Mouse (Mus musculus): ENCODE measurements at regions not wholly inside any gene's neighbourhood (a gene's known extent, or its start where the extent isn't known, plus 50 kb on each side); places are given as distances from the start of the nearest gene placed in this dataset.

DNA sequence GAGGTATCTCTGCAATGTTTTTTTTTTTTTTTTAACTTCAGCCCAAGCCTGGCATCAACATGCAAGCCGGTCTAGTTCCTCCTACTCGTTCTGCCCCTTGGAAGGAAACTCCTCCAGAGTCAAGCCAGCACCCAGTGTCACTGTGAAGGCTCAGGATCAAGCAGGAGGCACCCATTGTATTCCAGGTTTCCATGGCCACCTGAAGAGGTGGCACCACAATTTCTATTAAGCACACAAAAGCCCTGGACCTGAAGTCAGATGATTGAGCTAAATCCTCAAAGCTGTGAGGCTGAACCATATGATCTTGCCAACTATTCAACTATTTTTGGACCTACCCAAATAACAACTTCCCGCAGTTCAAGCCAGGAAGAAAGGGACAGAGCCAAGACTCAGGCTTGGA is 204.2 kb upstream of the Fam19a5 start:
- WGBS: 60% methylated on average over 3 of the region's 3 CpGs
- no peak for DNase-seq (ENCODE audit: extremely low spot score, low spot score)
- 0 out of 2 replicates have a peak, but pooled peaks cover 5% of the 10 kb centered on the region for H3K4me1 ChIP-seq
- H3K27me3 ChIP-seq (ENCODE audit: poor library complexity, severe bottlenecking): no peaks in the 10 kb centered on the region
- no peak overlapping the region for H3K4me3 ChIP-seq
- no peaks in the 10 kb centered on the region for H3K36me3 ChIP-seq (replicated peaks)
- H3K27ac ChIP-seq: no peak overlapping the region
- H3K9me3 ChIP-seq: no peaks in the 10 kb centered on the region

DNA sequence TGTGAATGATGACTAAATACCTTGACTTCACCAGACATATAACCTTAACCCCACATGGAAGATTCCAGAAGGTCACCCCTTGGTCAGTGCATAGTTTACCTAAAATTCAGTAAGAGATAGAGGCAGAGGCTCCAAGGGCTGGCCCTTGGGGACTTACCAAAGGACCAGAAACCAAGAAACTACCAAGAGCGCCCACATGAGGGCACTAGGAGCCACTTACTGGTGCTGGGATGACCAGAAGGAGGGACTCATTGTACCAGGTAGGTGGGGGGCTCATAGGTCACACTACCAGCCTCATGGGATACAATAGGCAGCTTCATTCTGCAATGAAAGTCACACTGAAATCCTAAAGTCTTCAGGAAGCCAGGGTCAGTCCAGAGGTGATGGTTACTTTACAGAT is 201.4 kb upstream of the Fam19a5 start:
- Histone ChIP-seq H3K27me3 (ENCODE audit: poor library complexity, severe bottlenecking) (no peaks in the 10 kb centered on the region), H3K36me3 (replicated peaks) (no peaks in the 10 kb centered on the region), H3K4me1 (0 out of 2 replicates have a peak, but pooled peaks cover 5% of the 10 kb centered on the region), H3K27ac (no peak overlapping the region), H3K4me3 (no peak overlapping the region), H3K9me3 (no peaks in the 10 kb centered on the region)
- WGBS: 88% methylated on average over 1 of the region's 1 CpGs
- no peak for DNase-seq (ENCODE audit: extremely low spot score, low spot score)

- no peaks in the 10 kb centered on the region for H3K36me3 ChIP-seq (replicated peaks)
- no peak for DNase-seq (ENCODE audit: extremely low spot score, low spot score)
- H3K4me3 ChIP-seq: no peak overlapping the region
- no peak overlapping the region for H3K27ac ChIP-seq
- H3K4me1 ChIP-seq: peaks cover 9% of the 10 kb centered on the region
- WGBS: 68% methylated on average over 3 of the region's 3 CpGs
- H3K9me3 ChIP-seq: no peaks in the 10 kb centered on the region
- no peaks in the 10 kb centered on the region for H3K27me3 ChIP-seq (ENCODE audit: poor library complexity, severe bottlenecking)
Measured at GRCm38 (mm10) chr15:87345826-87346225, 198.3 kb upstream of the Fam19a5 start.

DNA sequence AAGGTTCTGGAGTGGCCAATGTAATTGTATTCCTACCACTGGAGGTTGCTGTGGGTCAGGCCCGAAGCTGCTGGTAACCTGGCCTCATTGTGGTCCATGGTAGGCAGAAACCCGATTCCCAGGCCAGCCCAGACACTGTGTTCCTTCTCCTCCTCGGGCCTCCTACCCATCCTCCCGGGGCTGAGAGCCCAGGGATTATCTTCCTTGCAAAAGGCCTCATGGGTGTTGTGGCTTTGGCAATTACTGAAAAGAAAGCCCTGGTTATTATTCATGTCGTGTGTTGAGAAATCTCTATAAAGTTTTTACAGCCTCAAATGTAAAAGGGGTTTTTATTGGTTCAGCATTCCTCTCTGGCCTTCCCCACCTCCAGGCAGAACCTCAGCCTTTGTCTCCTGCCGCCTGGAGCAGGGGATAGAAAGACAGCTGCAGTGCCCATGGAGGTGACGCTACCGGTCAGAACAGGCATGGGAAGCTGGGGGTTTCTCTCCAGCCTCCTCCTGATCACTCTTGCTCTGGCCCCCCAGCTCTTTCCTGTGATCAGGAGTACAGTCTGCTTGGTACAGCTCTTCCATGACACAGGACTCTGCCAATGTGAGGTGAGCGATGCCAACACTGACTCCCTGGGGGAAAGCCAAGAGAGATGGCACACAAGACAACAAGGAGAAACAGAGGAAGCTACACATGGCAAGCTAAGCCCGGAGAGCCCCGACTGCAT is 194.4 kb upstream of the Fam19a5 start:
- peak overlapping the region; percentile 25; the same call in 1 of the 2 replicates for H3K27ac ChIP-seq
- H3K36me3 ChIP-seq (replicated peaks): no peaks in the 10 kb centered on the region
- DNase-seq (ENCODE audit: extremely low spot score, low spot score): no peak
- WGBS: 63% methylated on average over 11 of the region's 11 CpGs
- H3K9me3 ChIP-seq: no peaks in the 10 kb centered on the region
- no peaks in the 10 kb centered on the region for H3K27me3 ChIP-seq (ENCODE audit: poor library complexity, severe bottlenecking)
- peaks cover 9% of the 10 kb centered on the region for H3K4me1 ChIP-seq
- no peak overlapping the region for H3K4me3 ChIP-seq

DNA sequence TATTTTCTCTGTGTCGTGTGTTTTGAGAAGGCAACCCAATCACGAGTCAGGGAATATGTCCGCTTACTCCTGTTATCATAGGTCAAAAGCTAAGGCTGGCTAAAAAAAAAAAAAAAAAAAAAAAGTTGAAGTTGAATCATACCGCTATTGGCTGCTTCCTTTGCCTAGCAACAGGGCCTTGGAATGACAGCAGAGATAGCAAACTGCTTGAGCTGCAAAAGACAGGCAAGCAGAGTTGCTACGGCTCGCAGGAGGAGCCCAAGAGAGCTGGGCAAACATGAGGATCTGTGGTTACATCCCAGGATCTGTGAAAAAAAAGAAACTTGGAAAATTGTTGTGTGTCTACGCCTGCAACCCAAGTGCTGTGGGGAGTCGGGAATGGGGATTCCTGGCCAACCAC is 191.3 kb upstream of the Fam19a5 start:
- no peaks in the 10 kb centered on the region for H3K27me3 ChIP-seq (ENCODE audit: poor library complexity, severe bottlenecking)
- DNase-seq (ENCODE audit: extremely low spot score, low spot score): no peak
- H3K4me1 ChIP-seq: peaks cover 9% of the 10 kb centered on the region
- no peak overlapping the region for H3K4me3 ChIP-seq
- no peaks in the 10 kb centered on the region for H3K9me3 ChIP-seq
- 86% methylated on average over 8 of the region's 8 CpGs for WGBS
- no peak overlapping the region for H3K27ac ChIP-seq
- H3K36me3 ChIP-seq (replicated peaks): no peaks in the 10 kb centered on the region

DNA sequence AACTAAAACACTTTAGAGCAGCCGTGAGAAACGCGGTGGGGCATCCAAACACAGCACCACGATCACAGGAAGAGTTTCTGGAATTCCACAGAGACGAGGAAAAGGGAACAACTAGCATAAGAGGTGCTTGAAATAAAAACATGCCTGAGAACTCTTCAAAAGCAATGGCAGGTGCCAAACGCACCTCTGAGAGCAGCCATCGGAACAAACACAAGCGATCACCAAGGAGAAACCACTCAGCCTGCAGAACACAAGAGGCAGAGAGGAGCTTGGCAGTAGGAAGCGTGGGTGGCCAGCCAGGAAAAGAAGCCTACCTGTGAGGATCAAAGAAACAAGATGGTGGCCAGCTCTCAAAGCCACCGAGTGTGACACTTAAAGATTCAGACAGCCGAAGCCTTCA is 190.2 kb upstream of the Fam19a5 start:
- Histone ChIP-seq H3K27ac (no peak overlapping the region), H3K36me3 (replicated peaks) (no peaks in the 10 kb centered on the region), H3K9me3 (no peaks in the 10 kb centered on the region), H3K27me3 (ENCODE audit: poor library complexity, severe bottlenecking) (no peaks in the 10 kb centered on the region), H3K4me3 (no peak overlapping the region), H3K4me1 (peaks cover 9% of the 10 kb centered on the region)
- WGBS: 92% methylated on average over 11 of the region's 11 CpGs
- no peak for DNase-seq (ENCODE audit: extremely low spot score, low spot score)

DNA sequence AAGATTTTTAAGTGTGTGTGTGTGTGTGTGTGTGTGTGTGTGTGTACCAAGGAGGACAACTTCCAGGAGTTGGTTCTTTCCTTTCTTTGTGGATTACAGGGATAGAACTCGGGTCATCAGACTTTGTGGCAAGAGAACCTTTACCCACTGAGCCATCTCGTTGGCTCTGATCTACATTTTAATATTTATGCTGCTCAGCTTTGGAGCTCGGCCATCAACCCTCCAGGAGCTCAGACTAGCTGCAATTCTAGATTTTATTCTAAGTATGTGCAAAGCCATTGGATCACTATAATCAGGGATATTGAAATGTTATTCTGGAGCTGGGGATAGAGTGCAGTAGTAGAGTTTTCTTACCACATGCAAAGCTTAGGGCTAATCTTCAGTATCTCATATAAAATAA is 183.6 kb upstream of the Fam19a5 start:
- DNase-seq (ENCODE audit: extremely low spot score, low spot score): no peak
- Histone ChIP-seq H3K9me3 (no peaks in the 10 kb centered on the region), H3K27me3 (ENCODE audit: poor library complexity, severe bottlenecking) (no peaks in the 10 kb centered on the region), H3K27ac (no peak overlapping the region), H3K4me1 (no peaks in the 10 kb centered on the region), H3K4me3 (no peak overlapping the region), H3K36me3 (replicated peaks) (no peaks in the 10 kb centered on the region)
- WGBS: 82% methylated on average over 3 of the region's 3 CpGs

DNA sequence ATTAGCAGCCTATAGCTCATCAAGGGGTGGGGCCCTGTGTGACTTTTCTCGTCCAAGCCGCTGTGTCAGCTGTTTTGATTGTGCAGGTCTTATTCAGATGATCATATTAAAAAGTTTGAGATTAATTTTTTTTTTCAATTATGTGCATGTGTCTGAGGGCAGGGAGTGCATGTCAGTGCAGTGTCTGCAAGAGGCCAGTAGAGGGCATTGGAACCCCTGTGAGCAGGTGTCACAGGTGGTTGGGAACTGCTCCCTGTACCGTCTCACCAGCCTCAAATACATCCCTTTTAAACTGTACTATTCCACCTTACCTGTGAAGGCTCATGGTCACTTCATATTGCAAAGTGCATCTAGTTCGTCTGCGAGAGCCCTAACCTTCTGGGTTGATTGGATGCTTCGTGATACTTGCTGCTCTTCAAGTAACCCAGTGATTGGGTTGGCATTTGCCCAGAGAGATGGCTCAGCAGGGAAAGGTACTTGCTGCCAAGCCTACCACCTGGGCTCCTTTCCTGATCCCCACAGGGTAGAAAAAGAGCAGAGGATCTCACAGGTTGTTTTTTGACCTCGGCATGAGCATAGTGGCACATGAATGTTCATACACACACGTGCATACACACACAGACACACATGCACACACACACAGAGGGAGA is 178.3 kb upstream of the Fam19a5 start:
- H3K27me3 ChIP-seq (ENCODE audit: poor library complexity, severe bottlenecking): no peaks in the 10 kb centered on the region
- peaks cover 3% of the 10 kb centered on the region; the same call in 1 of the 2 replicates for H3K9me3 ChIP-seq
- H3K27ac ChIP-seq: no peak overlapping the region
- H3K36me3 ChIP-seq (replicated peaks): no peaks in the 10 kb centered on the region
- H3K4me1 ChIP-seq: no peaks in the 10 kb centered on the region
- DNase-seq (ENCODE audit: extremely low spot score, low spot score): no peak
- WGBS: 53% methylated on average over 8 of the region's 8 CpGs
- no peak overlapping the region for H3K4me3 ChIP-seq

DNA sequence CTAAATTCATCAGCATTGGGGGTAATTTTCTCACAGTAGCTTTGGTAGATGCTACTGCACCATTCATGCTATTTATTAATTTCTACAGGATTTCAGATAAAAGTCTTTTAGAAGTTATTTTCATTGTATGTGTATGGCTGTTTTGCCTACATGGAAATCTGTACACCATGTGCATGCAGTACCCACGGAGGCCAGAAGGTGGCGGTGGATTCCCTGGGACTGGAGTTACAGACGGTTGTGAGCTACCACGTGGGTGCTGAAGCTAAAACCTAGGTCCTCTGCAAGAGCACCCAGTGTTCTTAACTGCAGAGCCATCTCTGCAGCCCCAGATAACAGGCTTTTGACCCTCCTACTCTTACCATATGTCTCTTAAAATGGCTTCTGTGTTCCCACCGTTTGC is 176.7 kb upstream of the Fam19a5 start:
- Histone ChIP-seq H3K27me3 (ENCODE audit: poor library complexity, severe bottlenecking) (no peaks in the 10 kb centered on the region), H3K9me3 (peaks cover 3% of the 10 kb centered on the region; the same call in 1 of the 2 replicates), H3K4me1 (no peaks in the 10 kb centered on the region), H3K27ac (no peak overlapping the region), H3K36me3 (replicated peaks) (no peaks in the 10 kb centered on the region), H3K4me3 (no peak overlapping the region)
- WGBS: 50% methylated on average over 5 of the region's 5 CpGs
- no peak for DNase-seq (ENCODE audit: extremely low spot score, low spot score)

DNA sequence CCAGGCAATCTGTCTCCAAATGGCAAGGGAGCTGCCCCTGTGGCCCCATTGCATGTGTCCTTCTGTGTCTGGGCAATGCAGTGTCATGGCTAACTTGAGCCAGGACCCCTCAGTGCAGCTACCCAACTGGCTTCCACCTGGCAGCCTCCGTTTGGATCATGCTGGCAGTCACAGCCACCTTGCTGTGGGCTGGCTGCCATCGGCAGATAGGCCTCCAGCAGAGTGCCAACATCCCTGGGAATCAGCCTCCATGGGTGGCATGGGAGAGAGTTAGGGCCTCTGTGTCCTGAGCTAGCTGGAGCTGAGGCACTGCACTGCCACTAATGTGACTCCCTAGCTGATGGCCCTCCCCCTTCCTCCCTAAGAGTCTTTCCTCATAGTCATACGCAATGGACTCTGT is 174.7 kb upstream of the Fam19a5 start:
- Histone ChIP-seq H3K36me3 (replicated peaks) (no peaks in the 10 kb centered on the region), H3K9me3 (peaks cover 3% of the 10 kb centered on the region; the same call in 1 of the 2 replicates), H3K27ac (no peak overlapping the region), H3K4me1 (no peaks in the 10 kb centered on the region), H3K27me3 (ENCODE audit: poor library complexity, severe bottlenecking) (no peaks in the 10 kb centered on the region), H3K4me3 (no peak overlapping the region)
- 90% methylated on average over 3 of the region's 3 CpGs for WGBS
- no peak for DNase-seq (ENCODE audit: extremely low spot score, low spot score)

DNA sequence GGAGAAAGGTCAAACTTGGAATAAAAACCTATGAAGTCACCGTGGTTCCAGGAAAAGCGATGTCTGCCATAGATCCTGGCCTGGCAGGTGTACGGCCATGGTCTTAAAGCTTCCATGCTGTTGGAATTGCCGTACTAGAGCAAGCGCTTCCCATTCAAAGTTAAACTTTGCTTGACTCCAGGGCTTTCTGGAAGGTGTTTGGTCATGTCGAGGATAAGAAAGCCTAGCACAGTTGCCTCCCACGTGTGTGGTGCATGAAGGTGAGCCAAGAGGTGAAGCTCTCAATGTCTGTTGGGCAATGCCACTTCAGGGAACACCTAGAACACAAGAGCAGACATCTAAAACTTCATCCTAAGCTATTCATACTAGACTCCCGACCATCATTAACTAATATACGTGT is 174.3 kb upstream of the Fam19a5 start:
- 90% methylated on average over 9 of the region's 9 CpGs for WGBS
- H3K27me3 ChIP-seq (ENCODE audit: poor library complexity, severe bottlenecking): no peaks in the 10 kb centered on the region
- H3K4me1 ChIP-seq: no peaks in the 10 kb centered on the region
- H3K36me3 ChIP-seq (replicated peaks): no peaks in the 10 kb centered on the region
- no peak for DNase-seq (ENCODE audit: extremely low spot score, low spot score)
- no peak overlapping the region for H3K27ac ChIP-seq
- no peak overlapping the region for H3K4me3 ChIP-seq
- H3K9me3 ChIP-seq: peaks cover 3% of the 10 kb centered on the region; the same call in 1 of the 2 replicates

GRCm38 (mm10) chr15:87370761-87371160 is 173.3 kb upstream of the Fam19a5 start:
- Histone ChIP-seq H3K9me3 (peaks cover 3% of the 10 kb centered on the region; the same call in 1 of the 2 replicates), H3K27ac (no peak overlapping the region), H3K4me1 (no peaks in the 10 kb centered on the region), H3K36me3 (replicated peaks) (no peaks in the 10 kb centered on the region), H3K27me3 (ENCODE audit: poor library complexity, severe bottlenecking) (no peaks in the 10 kb centered on the region), H3K4me3 (no peak overlapping the region)
- 82% methylated on average over 7 of the region's 7 CpGs for WGBS
- DNase-seq (ENCODE audit: extremely low spot score, low spot score): no peak

- no peak for DNase-seq (ENCODE audit: extremely low spot score, low spot score)
- Histone ChIP-seq H3K4me3 (no peak overlapping the region), H3K27ac (no peak overlapping the region), H3K9me3 (no peaks in the 10 kb centered on the region), H3K27me3 (ENCODE audit: poor library complexity, severe bottlenecking) (no peaks in the 10 kb centered on the region), H3K4me1 (no peaks in the 10 kb centered on the region), H3K36me3 (replicated peaks) (no peaks in the 10 kb centered on the region)
- 88% methylated on average over 13 of the region's 13 CpGs for WGBS
Measured at GRCm38 (mm10) chr15:87374670-87375069, 169.4 kb upstream of the Fam19a5 start.
